Mouse (Mus musculus): ENCODE measurements around the gene Nupr1. TPM values are rescaled to one million over a fixed set of nuclear protein-coding genes. Genes with fewer than 3 reads are reported as not detected.

Nupr1 gene
- polyA plus RNA-seq (2014; fragmentation: Nextera tagmentation; extraction: Ambion mirVana): 11.4 and 12.4 TPM in 2 replicates

GRCm38 (mm10) chr7:126630824-126631518 is at the start of gene Nupr1:
TSS of gene Nupr1 (minus strand) at chr7:126630861.
- ATAC-seq (ENCODE audit: low FRiP score): no peak
- Histone ChIP-seq H3K36me3 (replicated peaks; ENCODE audit: control insufficient read depth, insufficient read depth) (no peaks in the 10 kb centered on the region), H3K4me3 (replicated peaks; ENCODE audit: low read length) (no peak within 1 kb of the TSS), H3K27me3 (ENCODE audit: control insufficient read depth, insufficient read depth, low read length) (no peaks in the 10 kb centered on the region), H3K4me1 (replicated peaks; ENCODE audit: control insufficient read depth, insufficient read depth, low read length) (no peaks in the 10 kb centered on the region), H3K4me2 (replicated peaks) (no peak within 1 kb of the TSS), H3K27ac (no peak within 1 kb of the TSS), H3K9me3 (ENCODE audit: control insufficient read depth, low read length) (no peaks in the 10 kb centered on the region), H3K9ac (no peak within 1 kb of the TSS)
- DNase-seq (ENCODE audit: low spot score): no peak
- 93% methylated on average over 4 of the region's 4 CpGs for WGBS

DNA sequence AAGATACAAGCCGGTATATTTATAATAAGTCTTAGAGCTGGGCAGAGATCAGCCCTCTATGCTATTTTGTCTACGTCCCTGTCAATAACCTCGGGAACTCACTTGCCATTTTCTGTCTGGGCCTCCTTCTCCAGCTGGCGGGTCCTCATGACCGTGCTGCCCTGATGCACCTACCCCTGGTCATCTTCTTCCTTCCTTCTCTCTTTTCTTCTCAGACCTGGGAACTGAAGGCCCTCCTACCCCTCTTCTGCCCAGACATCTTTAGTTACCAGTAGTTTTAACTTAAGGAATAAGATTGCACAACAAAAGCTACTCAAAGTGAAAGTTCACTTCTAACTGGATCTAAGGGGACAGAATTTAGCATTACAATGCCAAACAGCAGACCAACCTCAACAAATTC is 49.0 kb upstream of the Nupr1 start:
- Histone ChIP-seq H3K27me3 (ENCODE audit: control insufficient read depth, insufficient read depth, low read length) (no peaks in the 10 kb centered on the region), H3K27ac (no peak overlapping the region), H3K4me2 (replicated peaks) (no peak overlapping the region), H3K9me3 (ENCODE audit: control insufficient read depth, low read length) (no peaks in the 10 kb centered on the region), H3K4me3 (replicated peaks; ENCODE audit: low read length) (no peak overlapping the region), H3K9ac (no peak overlapping the region), H3K36me3 (replicated peaks; ENCODE audit: control insufficient read depth, insufficient read depth) (0 out of 2 replicates have a peak, but pooled peaks cover 9% of the 10 kb centered on the region), H3K4me1 (replicated peaks; ENCODE audit: control insufficient read depth, insufficient read depth, low read length) (no peaks in the 10 kb centered on the region)
- DNase-seq (ENCODE audit: low spot score) (no peak), ATAC-seq (ENCODE audit: low FRiP score) (no peak)
- 95% methylated on average over 5 of the region's 5 CpGs for WGBS

DNA sequence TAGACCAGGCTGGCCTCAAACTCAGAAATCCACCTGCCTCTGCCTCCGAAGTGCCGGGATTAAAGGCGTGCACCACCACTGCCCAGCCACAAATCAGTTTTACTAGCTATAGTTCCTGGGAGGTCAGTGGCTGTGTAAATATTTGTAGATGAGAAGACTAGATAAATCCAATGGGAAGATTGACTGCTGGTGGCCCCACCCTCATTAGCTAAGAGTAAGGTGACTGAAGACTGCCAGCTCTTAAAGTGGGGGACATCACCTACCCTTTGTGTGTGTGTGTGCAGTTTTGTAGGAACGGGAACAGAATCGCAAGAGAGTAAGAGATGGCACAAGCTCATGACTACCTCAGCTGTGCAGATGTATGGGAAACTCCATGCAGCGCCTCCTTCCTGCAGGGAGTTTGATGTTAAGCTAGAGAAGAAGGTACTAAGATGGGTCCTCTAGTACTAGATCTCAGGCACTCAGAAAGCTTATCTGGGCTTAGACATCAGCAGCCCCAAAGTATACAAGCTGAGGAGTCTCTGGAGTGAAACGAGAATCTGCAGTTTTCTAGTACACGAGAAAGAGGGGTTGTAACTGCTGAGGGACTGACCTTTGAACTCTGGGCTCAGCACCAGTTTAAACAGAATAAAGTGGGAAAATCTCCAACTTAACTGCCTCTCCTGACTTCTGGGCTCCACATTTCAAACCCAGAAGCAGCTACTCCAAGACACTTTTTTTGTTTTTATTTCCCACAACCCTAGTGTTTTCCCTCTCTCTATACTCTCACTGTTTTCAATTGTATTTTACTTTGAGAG is 48.1 kb upstream of the Nupr1 start:
- Histone ChIP-seq H3K4me2 (replicated peaks) (no peak overlapping the region), H3K27me3 (ENCODE audit: control insufficient read depth, insufficient read depth, low read length) (no peaks in the 10 kb centered on the region), H3K4me3 (replicated peaks; ENCODE audit: low read length) (no peak overlapping the region), H3K27ac (no peak overlapping the region), H3K4me1 (replicated peaks; ENCODE audit: control insufficient read depth, insufficient read depth, low read length) (no peaks in the 10 kb centered on the region), H3K9ac (no peak overlapping the region), H3K9me3 (ENCODE audit: control insufficient read depth, low read length) (no peaks in the 10 kb centered on the region), H3K36me3 (replicated peaks; ENCODE audit: control insufficient read depth, insufficient read depth) (peaks cover 9% of the 10 kb centered on the region; the same call in 1 of the 2 replicates)
- 88% methylated on average over 8 of the region's 8 CpGs for WGBS
- DNase-seq (ENCODE audit: low spot score): no peak
- ATAC-seq (ENCODE audit: low FRiP score): no peak

GRCm38 (mm10) chr7:126676631-126677220 is 46.1 kb upstream of the Nupr1 start:
- DNase-seq (ENCODE audit: low spot score) (no peak), ATAC-seq (ENCODE audit: low FRiP score) (no peak)
- H3K36me3 ChIP-seq (replicated peaks; ENCODE audit: control insufficient read depth, insufficient read depth): peaks cover 25% of the 10 kb centered on the region
- H3K4me1 ChIP-seq (replicated peaks; ENCODE audit: control insufficient read depth, insufficient read depth, low read length): no peaks in the 10 kb centered on the region
- no peak overlapping the region for H3K9ac ChIP-seq
- no peak overlapping the region for H3K4me3 ChIP-seq (replicated peaks; ENCODE audit: low read length)
- no peak overlapping the region for H3K27ac ChIP-seq
- 76% methylated on average over 4 of the region's 4 CpGs for WGBS
- no peaks in the 10 kb centered on the region for H3K9me3 ChIP-seq (ENCODE audit: control insufficient read depth, low read length)
- no peaks in the 10 kb centered on the region for H3K27me3 ChIP-seq (ENCODE audit: control insufficient read depth, insufficient read depth, low read length)
- no peak overlapping the region for H3K4me2 ChIP-seq (replicated peaks)

DNA sequence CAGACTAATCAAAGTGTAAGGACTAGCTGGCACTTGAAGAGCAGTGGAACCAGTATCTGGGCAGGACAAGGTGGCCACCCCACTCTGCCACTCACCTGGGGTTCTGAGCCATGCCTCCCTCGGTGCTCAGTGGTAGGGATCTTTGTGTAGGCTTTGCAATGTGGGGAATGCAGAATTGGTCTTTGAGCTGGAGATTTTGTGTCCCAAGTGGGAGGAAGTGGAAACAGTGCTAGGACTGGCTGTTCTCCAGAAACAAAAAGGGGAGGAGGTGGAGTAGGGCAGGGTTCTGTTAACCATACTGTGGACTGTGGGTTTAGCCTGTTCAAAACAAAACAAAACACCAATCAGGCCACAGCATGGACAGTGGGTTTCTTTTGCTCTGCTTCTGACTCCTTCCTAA is 45.5 kb upstream of the Nupr1 start, which contains the start of gene Sult1a1:
Gene Sult1a1, minus strand, starts transcription at position 226 of the 400 bp plus-strand sequence.
- Histone ChIP-seq H3K4me1 (replicated peaks; ENCODE audit: control insufficient read depth, insufficient read depth, low read length) (no peaks in the 10 kb centered on the region), H3K36me3 (replicated peaks; ENCODE audit: control insufficient read depth, insufficient read depth) (peaks cover 30% of the 10 kb centered on the region), H3K9ac (no peak within 1 kb of the TSS), H3K27me3 (ENCODE audit: control insufficient read depth, insufficient read depth, low read length) (no peaks in the 10 kb centered on the region), H3K4me2 (replicated peaks) (no peak within 1 kb of the TSS), H3K4me3 (replicated peaks; ENCODE audit: low read length) (no peak within 1 kb of the TSS), H3K27ac (no peak within 1 kb of the TSS), H3K9me3 (ENCODE audit: control insufficient read depth, low read length) (no peaks in the 10 kb centered on the region)
- no peak for ATAC-seq (ENCODE audit: low FRiP score)
- DNase-seq (ENCODE audit: low spot score): no peak
- WGBS: 83% methylated on average over 1 of the region's 1 CpGs

GRCm38 (mm10) chr7:126675104-126675503 is 44.4 kb upstream of the Nupr1 start:
- H3K27ac ChIP-seq: no peak overlapping the region
- H3K9me3 ChIP-seq (ENCODE audit: control insufficient read depth, low read length): no peaks in the 10 kb centered on the region
- H3K9ac ChIP-seq: no peak overlapping the region
- H3K36me3 ChIP-seq (replicated peaks; ENCODE audit: control insufficient read depth, insufficient read depth): peaks cover 34% of the 10 kb centered on the region
- ATAC-seq (ENCODE audit: low FRiP score): no peak
- 93% methylated on average over 8 of the region's 8 CpGs for WGBS
- H3K4me1 ChIP-seq (replicated peaks; ENCODE audit: control insufficient read depth, insufficient read depth, low read length): no peaks in the 10 kb centered on the region
- no peak overlapping the region for H3K4me3 ChIP-seq (replicated peaks; ENCODE audit: low read length)
- no peak for DNase-seq (ENCODE audit: low spot score)
- H3K4me2 ChIP-seq (replicated peaks): no peak overlapping the region
- no peaks in the 10 kb centered on the region for H3K27me3 ChIP-seq (ENCODE audit: control insufficient read depth, insufficient read depth, low read length)

DNA sequence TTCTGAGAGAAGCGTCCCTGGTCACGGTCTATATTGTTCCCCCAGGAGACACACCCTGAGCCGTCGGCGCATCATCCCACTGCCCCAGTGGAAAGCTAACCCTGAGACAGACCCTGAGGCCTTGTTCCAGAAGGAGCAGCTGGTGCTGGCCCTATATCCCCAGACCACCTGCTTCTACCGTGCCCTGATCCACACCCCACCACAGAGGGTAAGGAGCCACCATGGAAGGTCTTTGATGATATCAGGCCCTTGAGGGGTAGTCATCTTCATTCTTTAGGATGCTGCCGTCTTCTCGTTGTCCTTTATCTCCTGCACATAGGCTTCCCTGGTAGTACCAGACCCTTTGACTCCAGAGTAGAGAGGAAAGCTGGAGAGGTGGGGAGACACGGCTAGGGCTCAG is 41.5 kb upstream of the Nupr1 start:
- Histone ChIP-seq H3K27ac (no peak overlapping the region), H3K4me1 (replicated peaks; ENCODE audit: control insufficient read depth, insufficient read depth, low read length) (no peaks in the 10 kb centered on the region), H3K9ac (no peak overlapping the region), H3K9me3 (ENCODE audit: control insufficient read depth, low read length) (no peaks in the 10 kb centered on the region), H3K4me2 (replicated peaks) (no peak overlapping the region), H3K4me3 (replicated peaks; ENCODE audit: low read length) (no peak overlapping the region), H3K36me3 (replicated peaks; ENCODE audit: control insufficient read depth, insufficient read depth) (peaks cover 40% of the 10 kb centered on the region), H3K27me3 (ENCODE audit: control insufficient read depth, insufficient read depth, low read length) (no peaks in the 10 kb centered on the region)
- WGBS: 97% methylated on average over 9 of the region's 9 CpGs
- no peak for ATAC-seq (ENCODE audit: low FRiP score)
- no peak for DNase-seq (ENCODE audit: low spot score)

DNA sequence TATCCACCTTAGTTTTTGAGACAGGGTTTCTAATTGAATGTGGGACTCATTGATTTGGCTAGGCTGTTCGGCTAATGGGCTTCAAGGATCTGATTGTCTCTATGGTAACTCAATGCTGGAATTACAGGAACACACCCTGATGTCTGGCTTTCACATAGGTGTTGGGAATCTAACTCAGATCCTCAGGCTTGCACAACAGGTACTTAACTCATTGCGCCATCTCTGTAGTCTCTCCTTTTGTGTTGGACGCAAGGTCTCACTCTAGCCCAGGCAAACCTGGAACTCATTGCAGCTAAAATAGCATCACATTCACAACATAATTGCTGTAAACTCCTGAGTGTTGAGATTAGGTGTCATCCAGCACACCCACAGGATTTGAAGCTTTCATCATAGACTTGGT is 39.5 kb upstream of the Nupr1 start:
- Histone ChIP-seq H3K4me2 (replicated peaks) (no peak overlapping the region), H3K4me3 (replicated peaks; ENCODE audit: low read length) (no peak overlapping the region), H3K27me3 (ENCODE audit: control insufficient read depth, insufficient read depth, low read length) (no peaks in the 10 kb centered on the region), H3K27ac (no peak overlapping the region), H3K4me1 (replicated peaks; ENCODE audit: control insufficient read depth, insufficient read depth, low read length) (no peaks in the 10 kb centered on the region), H3K36me3 (replicated peaks; ENCODE audit: control insufficient read depth, insufficient read depth) (peaks cover 41% of the 10 kb centered on the region), H3K9ac (no peak overlapping the region), H3K9me3 (ENCODE audit: control insufficient read depth, low read length) (no peaks in the 10 kb centered on the region)
- ATAC-seq (ENCODE audit: low FRiP score) (no peak), DNase-seq (ENCODE audit: low spot score) (no peak)
- 94% methylated on average over 3 of the region's 3 CpGs for WGBS

DNA sequence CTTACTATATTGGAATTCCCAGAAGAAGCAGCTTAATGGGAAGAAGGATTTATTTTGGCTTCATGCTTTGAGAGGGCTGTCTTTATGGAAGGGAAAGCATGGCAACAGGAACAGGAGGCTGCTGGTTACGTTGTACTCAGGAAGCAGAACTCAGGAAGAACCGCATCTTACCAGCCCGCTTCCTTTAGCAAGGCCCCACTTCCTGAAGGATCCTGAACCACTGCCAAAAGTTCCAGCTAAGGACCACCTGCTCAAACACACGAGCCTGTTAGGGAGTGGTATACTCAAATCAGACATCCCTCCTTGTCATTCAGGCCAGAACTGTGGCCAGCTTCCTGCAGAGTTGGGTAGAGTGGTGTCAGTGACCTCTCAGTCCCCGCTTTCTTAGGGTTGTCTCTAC is 37.8 kb upstream of the Nupr1 start:
- Histone ChIP-seq H3K4me2 (replicated peaks) (no peak overlapping the region), H3K27ac (no peak overlapping the region), H3K27me3 (ENCODE audit: control insufficient read depth, insufficient read depth, low read length) (no peaks in the 10 kb centered on the region), H3K4me3 (replicated peaks; ENCODE audit: low read length) (no peak overlapping the region), H3K9me3 (ENCODE audit: control insufficient read depth, low read length) (no peaks in the 10 kb centered on the region), H3K4me1 (replicated peaks; ENCODE audit: control insufficient read depth, insufficient read depth, low read length) (no peaks in the 10 kb centered on the region), H3K9ac (no peak overlapping the region), H3K36me3 (replicated peaks; ENCODE audit: control insufficient read depth, insufficient read depth) (peaks cover 58% of the 10 kb centered on the region)
- 85% methylated on average over 5 of the region's 5 CpGs for WGBS
- DNase-seq (ENCODE audit: low spot score) (no peak), ATAC-seq (ENCODE audit: low FRiP score) (no peak)

Measured in hindbrain, embryonic 14.5 days (tissue).